Mouse (Mus musculus): ENCODE measurements at regions not wholly inside any gene's neighbourhood (a gene's known extent, or its start where the extent isn't known, plus 50 kb on each side); places are given as distances from the start of the nearest gene placed in this dataset.

DNA sequence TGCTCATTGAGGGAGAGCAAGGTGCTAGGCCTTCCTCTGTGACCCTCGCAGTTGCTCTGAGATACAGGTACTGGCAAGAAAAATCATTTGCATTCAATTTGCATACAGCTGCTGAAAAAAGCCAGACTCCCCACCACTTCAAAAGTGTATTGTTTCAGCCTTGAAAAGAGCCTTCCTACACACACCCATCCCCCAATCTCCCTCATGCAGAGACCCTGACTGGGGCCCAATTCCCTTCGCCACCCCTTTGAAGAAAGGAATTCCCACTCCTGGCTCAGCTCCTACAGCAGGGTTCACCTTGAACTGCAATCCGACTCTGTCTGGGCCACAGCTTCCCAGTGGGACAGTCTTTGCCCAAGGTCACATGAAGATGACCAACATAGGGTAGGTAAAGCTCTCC lies 248.6 kb downstream of the Mroh4 start:
- Histone ChIP-seq H3K27ac (ENCODE audit: low read length) (no peak overlapping the region), H3K4me2 (replicated peaks; ENCODE audit: low read depth, low read length) (no peak overlapping the region), H3K27me3 (replicated peaks; ENCODE audit: insufficient read depth, low read length) (no peaks in the 10 kb centered on the region), H3K9me3 (ENCODE audit: low read length) (no peaks in the 10 kb centered on the region), H3K36me3 (ENCODE audit: insufficient read depth, low read length) (no peaks in the 10 kb centered on the region), H3K4me1 (ENCODE audit: insufficient read depth, low read depth, low read length) (no peaks in the 10 kb centered on the region), H3K9ac (replicated peaks; ENCODE audit: low read depth) (no peak overlapping the region), H3K4me3 (ENCODE audit: low read depth, low read length) (no peak overlapping the region)
- ATAC-seq: no peak
- 18% methylated on average over 3 of the region's 3 CpGs for WGBS
- no peak for DNase-seq (ENCODE audit: low spot score)
- TF ChIP-seq CTCF (IDR thresholded peaks at IDR 0.05): no peak
- TF ChIP-seq EP300 (IDR thresholded peaks at IDR 0.05): no peak

DNA sequence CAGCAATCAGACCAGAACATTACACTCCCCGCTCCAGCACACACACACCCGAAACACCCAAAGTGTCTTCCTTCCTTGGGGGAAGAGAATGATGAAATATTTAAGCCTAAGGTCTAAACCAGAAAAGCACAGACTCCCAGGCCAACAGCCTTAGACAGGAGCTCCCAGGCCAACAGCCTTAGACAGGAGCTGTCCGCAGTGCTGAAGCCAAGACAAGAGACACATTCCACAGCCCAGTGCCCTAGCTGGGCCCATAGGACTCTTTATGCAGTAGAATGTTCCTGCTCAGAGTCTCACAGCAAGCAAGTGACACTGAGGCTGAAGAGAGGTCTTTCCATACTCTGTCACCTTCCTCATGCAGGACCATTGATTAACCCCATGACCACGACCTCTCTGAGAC lies 253.6 kb downstream of the Mroh4 start:
- DNase-seq (ENCODE audit: low spot score) (peak; percentile 48), ATAC-seq (no peak)
- 52% methylated on average over 4 of the region's 4 CpGs for WGBS
- TF ChIP-seq EP300 (IDR thresholded peaks at IDR 0.05) (no peak), CTCF (IDR thresholded peaks at IDR 0.05) (no peak)
- Histone ChIP-seq H3K4me2 (replicated peaks; ENCODE audit: low read depth, low read length) (no peak overlapping the region), H3K27me3 (replicated peaks; ENCODE audit: insufficient read depth, low read length) (no peaks in the 10 kb centered on the region), H3K9ac (replicated peaks; ENCODE audit: low read depth) (no peak overlapping the region), H3K4me3 (ENCODE audit: low read depth, low read length) (no peak overlapping the region), H3K27ac (ENCODE audit: low read length) (no peak overlapping the region), H3K36me3 (ENCODE audit: insufficient read depth, low read length) (no peaks in the 10 kb centered on the region), H3K4me1 (ENCODE audit: insufficient read depth, low read depth, low read length) (no peaks in the 10 kb centered on the region), H3K9me3 (ENCODE audit: low read length) (no peaks in the 10 kb centered on the region)

DNA sequence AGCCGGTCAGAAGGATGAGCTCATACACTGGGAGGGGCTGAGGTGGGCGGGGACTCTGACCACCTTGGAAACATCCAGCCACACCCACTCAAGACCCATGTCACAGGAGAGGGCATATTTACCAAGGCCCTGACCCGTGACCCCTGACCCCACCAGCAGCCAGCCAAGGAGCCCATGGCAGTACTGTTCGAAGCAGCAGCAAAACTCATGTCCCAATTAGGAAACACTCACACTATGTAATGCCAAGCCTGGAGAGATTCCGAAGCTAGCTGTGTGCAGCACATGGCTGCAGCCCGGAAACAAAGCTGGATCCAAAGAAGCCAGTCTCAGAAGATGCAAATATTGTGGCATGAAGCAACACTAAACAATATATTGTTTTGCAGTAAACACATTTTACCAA lies 256.8 kb downstream of the Mroh4 start:
- no peak overlapping the region for H3K4me3 ChIP-seq (ENCODE audit: low read depth, low read length)
- H3K36me3 ChIP-seq (ENCODE audit: insufficient read depth, low read length): no peaks in the 10 kb centered on the region
- no peak overlapping the region for H3K4me2 ChIP-seq (replicated peaks; ENCODE audit: low read depth, low read length)
- ATAC-seq (no peak), DNase-seq (ENCODE audit: low spot score) (no peak)
- WGBS: 74% methylated on average over 6 of the region's 6 CpGs
- no peak overlapping the region for H3K9ac ChIP-seq (replicated peaks; ENCODE audit: low read depth)
- no peaks in the 10 kb centered on the region for H3K4me1 ChIP-seq (ENCODE audit: insufficient read depth, low read depth, low read length)
- no peaks in the 10 kb centered on the region for H3K27me3 ChIP-seq (replicated peaks; ENCODE audit: insufficient read depth, low read length)
- TF ChIP-seq CTCF (IDR thresholded peaks at IDR 0.05) (no peak), EP300 (IDR thresholded peaks at IDR 0.05) (no peak)
- H3K9me3 ChIP-seq (ENCODE audit: low read length): no peaks in the 10 kb centered on the region
- no peak overlapping the region for H3K27ac ChIP-seq (ENCODE audit: low read length)

DNA sequence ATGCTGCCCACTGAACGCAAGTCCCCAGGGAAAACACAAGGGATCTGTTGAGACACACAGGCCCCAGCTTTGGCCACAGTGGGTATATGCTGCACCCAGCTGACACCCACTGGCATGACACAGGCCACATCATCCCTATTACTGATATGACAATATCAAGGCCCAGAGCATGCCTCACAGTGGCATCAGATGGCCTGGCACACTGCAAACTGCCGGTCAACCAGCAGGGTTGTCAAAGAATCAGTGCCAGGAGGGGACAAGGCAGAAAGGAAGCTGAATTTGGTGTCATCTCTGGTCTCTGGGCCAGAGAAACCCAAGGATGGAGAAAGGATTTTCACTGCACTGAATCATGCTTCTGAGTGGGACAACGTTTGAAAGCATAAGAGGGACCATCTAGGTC lies 266.7 kb downstream of the Mroh4 start:
- TF ChIP-seq EP300 (IDR thresholded peaks at IDR 0.05) (no peak), CTCF (IDR thresholded peaks at IDR 0.05) (no peak)
- WGBS: 68% methylated on average over 3 of the region's 3 CpGs
- Histone ChIP-seq H3K36me3 (ENCODE audit: insufficient read depth, low read length) (no peaks in the 10 kb centered on the region), H3K4me2 (replicated peaks; ENCODE audit: low read depth, low read length) (no peak overlapping the region), H3K27me3 (replicated peaks; ENCODE audit: insufficient read depth, low read length) (no peaks in the 10 kb centered on the region), H3K4me1 (ENCODE audit: insufficient read depth, low read depth, low read length) (no peaks in the 10 kb centered on the region), H3K4me3 (ENCODE audit: low read depth, low read length) (no peak overlapping the region), H3K9me3 (ENCODE audit: low read length) (no peaks in the 10 kb centered on the region), H3K27ac (ENCODE audit: low read length) (no peak overlapping the region), H3K9ac (replicated peaks; ENCODE audit: low read depth) (no peak overlapping the region)
- DNase-seq (ENCODE audit: low spot score) (no peak), ATAC-seq (no peak)

DNA sequence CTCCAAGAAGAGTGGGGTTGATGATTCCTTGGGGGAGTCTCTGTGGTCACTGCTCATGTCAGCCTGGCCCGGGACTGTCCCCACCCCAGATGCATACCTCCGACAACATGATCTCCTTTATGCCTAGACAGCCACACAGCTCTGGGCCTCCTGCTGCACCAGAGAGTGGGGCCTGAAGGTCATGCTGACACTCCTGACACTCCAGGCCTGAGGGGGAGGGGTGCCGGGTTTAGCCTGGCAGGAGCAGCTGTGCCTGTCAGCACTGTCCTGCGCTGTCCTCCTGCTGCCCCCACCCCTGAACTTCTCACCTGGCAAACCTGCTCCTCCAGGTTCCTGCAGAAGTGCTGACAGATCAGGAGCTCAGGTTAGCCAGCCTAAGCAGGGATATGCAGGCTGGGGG lies 288.2 kb downstream of the Mroh4 start:
- no peak overlapping the region for H3K4me3 ChIP-seq (ENCODE audit: low read depth, low read length)
- H3K4me1 ChIP-seq (ENCODE audit: insufficient read depth, low read depth, low read length): no peaks in the 10 kb centered on the region
- H3K9me3 ChIP-seq (ENCODE audit: low read length): no peaks in the 10 kb centered on the region
- H3K4me2 ChIP-seq (replicated peaks; ENCODE audit: low read depth, low read length): no peak overlapping the region
- no peak for ATAC-seq
- no peak for TF ChIP-seq CTCF (IDR thresholded peaks at IDR 0.05)
- no peak for TF ChIP-seq EP300 (IDR thresholded peaks at IDR 0.05)
- H3K9ac ChIP-seq (replicated peaks; ENCODE audit: low read depth): no peak overlapping the region
- no peak for DNase-seq (ENCODE audit: low spot score)
- H3K27me3 ChIP-seq (replicated peaks; ENCODE audit: insufficient read depth, low read length): no peaks in the 10 kb centered on the region
- 11% methylated on average over 4 of the region's 4 CpGs for WGBS
- no peaks in the 10 kb centered on the region for H3K36me3 ChIP-seq (ENCODE audit: insufficient read depth, low read length)
- H3K27ac ChIP-seq (ENCODE audit: low read length): no peak overlapping the region

DNA sequence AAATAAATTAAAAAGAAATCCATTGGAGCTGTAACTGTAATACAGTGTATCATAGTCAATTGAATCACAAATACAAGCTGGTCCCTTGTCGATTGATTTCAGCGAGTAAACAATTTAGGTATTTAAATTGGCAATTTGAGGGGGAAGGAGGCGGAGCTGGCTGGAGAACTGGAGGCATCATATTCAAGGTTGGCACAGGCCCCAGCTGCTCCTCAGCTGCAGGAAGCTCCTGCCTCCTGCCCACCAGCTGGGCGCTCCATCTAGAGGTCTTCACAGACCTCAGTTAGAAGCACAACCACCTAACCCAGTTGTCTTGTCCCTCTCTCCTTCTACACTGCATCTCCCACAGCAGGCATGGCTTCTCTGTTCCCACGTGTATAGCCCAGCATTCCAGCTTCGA lies 292.6 kb downstream of the Mroh4 start:
- H3K4me3 ChIP-seq (ENCODE audit: low read depth, low read length): no peak overlapping the region
- no peaks in the 10 kb centered on the region for H3K4me1 ChIP-seq (ENCODE audit: insufficient read depth, low read depth, low read length)
- no peak overlapping the region for H3K9ac ChIP-seq (replicated peaks; ENCODE audit: low read depth)
- H3K36me3 ChIP-seq (ENCODE audit: insufficient read depth, low read length): no peaks in the 10 kb centered on the region
- WGBS: 71% methylated on average over 6 of the region's 6 CpGs
- TF ChIP-seq CTCF (IDR thresholded peaks at IDR 0.05) (no peak), EP300 (IDR thresholded peaks at IDR 0.05) (no peak)
- no peaks in the 10 kb centered on the region for H3K9me3 ChIP-seq (ENCODE audit: low read length)
- ATAC-seq: no peak
- no peak for DNase-seq (ENCODE audit: low spot score)
- no peak overlapping the region for H3K27ac ChIP-seq (ENCODE audit: low read length)
- H3K4me2 ChIP-seq (replicated peaks; ENCODE audit: low read depth, low read length): no peak overlapping the region
- H3K27me3 ChIP-seq (replicated peaks; ENCODE audit: insufficient read depth, low read length): no peaks in the 10 kb centered on the region

DNA sequence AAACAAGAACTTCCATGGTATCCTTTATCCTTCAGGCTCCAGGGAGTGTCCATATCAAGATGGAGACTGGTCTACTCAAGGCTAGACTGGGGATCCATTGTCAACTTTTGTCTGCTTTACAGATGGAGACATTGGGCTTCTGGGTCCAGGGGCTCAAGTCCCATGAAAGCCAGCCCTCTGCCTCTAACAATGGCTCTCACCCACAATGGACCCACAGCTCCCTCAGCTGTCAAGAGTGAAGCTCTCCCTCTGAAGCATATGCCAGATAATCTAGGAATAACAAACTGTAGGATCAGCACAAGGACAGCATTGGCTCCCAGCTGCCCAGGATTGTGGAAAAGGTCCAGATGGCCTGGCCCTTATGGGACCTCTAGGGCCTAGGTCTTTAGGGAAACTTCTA lies 302.3 kb downstream of the Mroh4 start:
- H3K36me3 ChIP-seq (ENCODE audit: insufficient read depth, low read length): no peaks in the 10 kb centered on the region
- ATAC-seq (no peak), DNase-seq (ENCODE audit: low spot score) (no peak)
- H3K27ac ChIP-seq (ENCODE audit: low read length): no peak overlapping the region
- TF ChIP-seq CTCF (IDR thresholded peaks at IDR 0.05) (no peak), EP300 (IDR thresholded peaks at IDR 0.05) (no peak)
- no peaks in the 10 kb centered on the region for H3K27me3 ChIP-seq (replicated peaks; ENCODE audit: insufficient read depth, low read length)
- H3K4me2 ChIP-seq (replicated peaks; ENCODE audit: low read depth, low read length): no peak overlapping the region
- no peak overlapping the region for H3K9ac ChIP-seq (replicated peaks; ENCODE audit: low read depth)
- no peaks in the 10 kb centered on the region for H3K4me1 ChIP-seq (ENCODE audit: insufficient read depth, low read depth, low read length)
- H3K9me3 ChIP-seq (ENCODE audit: low read length): no peaks in the 10 kb centered on the region
- no peak overlapping the region for H3K4me3 ChIP-seq (ENCODE audit: low read depth, low read length)

All from lung, postnatal 0 days (tissue).